Mouse (Mus musculus) CH12.LX (cell line): Measurements from ENCODE around the gene Gpx4.

Source experiments
- BHLHE40 ChIP-seq: IDR thresholded peaks from 2 replicates; pipeline ENCODE4 v1.6.1; 2011; ENCODE audit warnings: mild to moderate bottlenecking, low read depth, low read length, improper control_type of control experiment
- CHD2 ChIP-seq: IDR thresholded peaks from 2 replicates; pipeline ENCODE4 v1.6.1; 2011; ENCODE audit warnings: low read length, improper control_type of control experiment
- CTCF ChIP-seq, 2 experiments: IDR thresholded peaks in 1 of 2; conservative IDR thresholded peaks in 1 of 2; 2 replicates each; pipeline ENCODE4 v1.5.1; 2011 to 2012; ENCODE audit warnings: low read depth in 2 of 2, low read length in 2 of 2, improper control_type of control experiment in 1 of 2, inconsistent platforms in 1 of 2, mild to moderate bottlenecking in 1 of 2, moderate library complexity in 1 of 2
- EP300 ChIP-seq: IDR thresholded peaks from 2 replicates; pipeline ENCODE4 v1.6.1; 2011; ENCODE audit warnings: low read length, improper control_type of control experiment
- GABPA ChIP-seq: IDR thresholded peaks from 2 replicates; pipeline ENCODE4 v1.6.1; 2012; ENCODE audit warnings: low read depth, low read length, improper control_type of control experiment, inconsistent platforms; ENCODE audit not compliant: insufficient replicate concordance
- JUND ChIP-seq: conservative IDR thresholded peaks from 2 replicates; pipeline ENCODE4 v1.6.1; 2011; ENCODE audit warnings: low read depth, low read length, improper control_type of control experiment
- MAX ChIP-seq: IDR thresholded peaks from 2 replicates; pipeline ENCODE4 v1.6.1; 2011; ENCODE audit warnings: low read length, improper control_type of control experiment
- POLR2A ChIP-seq: IDR thresholded peaks from 2 replicates; pipeline ENCODE4 v1.6.1; 2011; ENCODE audit warnings: low read depth, mild to moderate bottlenecking, improper control_type of control experiment, low read length
- SIN3A ChIP-seq: IDR thresholded peaks from 2 replicates; pipeline ENCODE4 v1.6.1; 2012; ENCODE audit warnings: low read length, improper control_type of control experiment, inconsistent platforms
- TCF12 ChIP-seq: IDR thresholded peaks from 2 replicates; pipeline ENCODE4 v1.6.1; 2014; ENCODE audit warnings: low read depth, mild to moderate bottlenecking, inconsistent platforms, low read length, improper control_type of control experiment
- USF1 ChIP-seq: IDR thresholded peaks from 2 replicates; pipeline ENCODE4 v1.6.1; 2014; ENCODE audit warnings: low read depth, mild to moderate bottlenecking, inconsistent platforms, low read length, improper control_type of control experiment

DNA sequence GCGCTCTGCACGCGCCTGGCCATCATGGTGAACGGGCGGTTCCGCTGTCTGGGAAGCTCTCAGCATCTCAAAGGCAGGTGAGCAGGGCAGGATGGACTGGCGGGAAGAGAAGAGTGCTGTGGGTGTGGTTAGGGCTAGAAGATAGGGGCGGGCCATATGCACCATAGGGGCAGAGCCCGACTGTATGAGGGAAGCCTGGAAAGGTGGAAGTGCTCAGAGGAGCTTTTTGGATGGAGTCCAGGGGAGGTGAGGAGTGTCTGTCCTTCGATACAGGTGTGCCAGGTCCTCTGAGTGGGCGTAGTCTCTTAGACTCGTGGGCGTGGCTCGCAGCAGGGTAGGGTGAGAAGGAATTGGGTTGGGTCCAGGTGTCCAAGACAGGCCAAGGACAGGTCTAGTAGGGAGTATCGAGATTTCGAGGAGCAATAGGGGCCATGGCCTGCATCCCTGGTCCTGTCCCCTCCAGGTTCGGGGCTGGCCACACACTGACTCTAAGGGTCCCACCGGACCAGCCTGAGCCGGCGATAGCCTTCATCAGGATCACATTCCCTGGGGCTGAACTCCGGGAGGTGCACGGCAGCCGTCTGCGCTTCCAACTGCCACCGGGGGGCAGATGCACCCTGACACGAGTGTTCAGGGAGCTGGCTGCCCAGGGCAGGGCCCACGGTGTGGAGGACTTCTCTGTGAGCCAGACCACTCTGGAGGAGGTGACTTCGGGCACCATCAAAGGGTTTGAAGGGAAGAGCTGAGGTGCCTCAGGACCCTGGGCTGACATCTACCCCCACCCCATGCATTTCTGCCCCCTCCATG is 32.3 kb upstream of the Gpx4 start:
- TF ChIP-seq GABPA (no peak), CTCF (conservative IDR thresholded peaks at IDR 0.05 in 1 of 2, IDR thresholded peaks at IDR 0.05 in 1 of 2; ENCODE audit: low read depth in 2 of 2, low read length in 2 of 2) (peak in 1 of 2 experiments; percentile 71; a peak in 2 of 4 replicates), TCF12 (no peak), POLR2A (no peak), USF1 (no peak), SIN3A (no peak), MAX (no peak), CHD2 (no peak), JUND (no peak), EP300 (no peak), BHLHE40 (no peak)
